Mouse (Mus musculus): Measurements from ENCODE around the gene Vmn2r96.
"Not testable (repeated sequence)": the region's sequence is repeated elsewhere in the genome, so short reads cannot be mapped to it uniquely, and the experiment has no call there.

Gene Vmn2r96

DNA sequence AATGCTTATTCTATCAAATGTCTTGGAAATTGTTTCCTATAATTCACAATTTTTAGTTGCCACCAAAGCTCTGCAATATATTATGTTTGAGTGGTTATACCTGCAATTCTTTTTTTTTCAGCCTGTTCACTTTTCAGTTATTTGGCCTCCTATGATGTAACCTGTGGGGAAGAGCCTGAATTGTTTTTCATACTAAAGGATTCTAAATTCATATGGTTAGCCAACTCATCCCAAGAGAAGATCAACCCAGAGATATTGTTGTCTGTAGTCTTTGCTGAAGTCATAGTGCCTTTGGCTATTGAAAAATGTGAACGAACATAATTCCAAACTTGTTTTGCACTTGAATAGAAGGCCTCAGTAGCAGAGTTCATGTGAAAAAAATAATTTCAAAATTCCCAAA, at the start of gene Vmn2r96:
Gene Vmn2r96, plus strand, starts transcription at position 301 of the 400 bp plus-strand sequence.
- DNase-seq = not testable (repeated sequence)

DNA sequence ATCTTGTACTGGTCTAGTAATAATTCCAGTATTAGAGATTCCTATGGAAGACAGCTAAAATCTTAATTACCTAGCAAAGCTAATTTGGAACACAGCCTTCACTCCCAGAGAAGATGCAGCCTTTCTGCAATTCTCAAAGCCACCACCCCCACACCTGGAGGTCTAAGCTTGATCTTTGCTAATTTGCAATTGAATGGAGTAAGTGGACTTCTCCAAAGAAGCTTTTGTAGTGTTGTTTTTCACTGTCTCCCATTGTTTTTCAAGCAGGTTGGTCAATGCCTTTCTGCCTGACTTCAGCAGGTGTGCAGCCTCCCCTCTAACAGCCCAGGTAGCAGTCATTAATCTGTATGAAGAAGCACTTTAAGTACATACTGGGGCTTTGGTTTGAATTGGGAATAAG, 49.6 kb upstream of the Vmn2r96 start:
- no peak for DNase-seq

DNA sequence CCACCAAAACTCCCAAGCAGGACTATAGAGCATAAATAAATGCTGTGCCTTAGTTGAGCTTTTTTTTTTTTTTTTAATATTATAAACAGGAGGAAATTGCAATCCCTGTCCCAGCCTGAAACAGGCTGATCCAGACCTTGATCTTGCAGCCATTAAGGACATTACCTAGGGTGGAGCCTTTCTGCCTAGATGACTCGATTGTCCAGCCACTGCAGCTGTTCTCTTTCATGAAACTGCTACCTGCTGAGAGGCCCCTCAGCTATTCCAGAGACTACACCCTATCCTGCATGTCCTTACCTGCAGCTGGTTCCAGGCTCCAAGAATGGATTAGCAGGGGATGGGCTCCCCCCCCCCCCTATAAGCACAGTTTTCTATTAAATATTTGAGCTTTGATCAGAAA, 49.0 kb upstream of the Vmn2r96 start:
- DNase-seq = no peak

DNA sequence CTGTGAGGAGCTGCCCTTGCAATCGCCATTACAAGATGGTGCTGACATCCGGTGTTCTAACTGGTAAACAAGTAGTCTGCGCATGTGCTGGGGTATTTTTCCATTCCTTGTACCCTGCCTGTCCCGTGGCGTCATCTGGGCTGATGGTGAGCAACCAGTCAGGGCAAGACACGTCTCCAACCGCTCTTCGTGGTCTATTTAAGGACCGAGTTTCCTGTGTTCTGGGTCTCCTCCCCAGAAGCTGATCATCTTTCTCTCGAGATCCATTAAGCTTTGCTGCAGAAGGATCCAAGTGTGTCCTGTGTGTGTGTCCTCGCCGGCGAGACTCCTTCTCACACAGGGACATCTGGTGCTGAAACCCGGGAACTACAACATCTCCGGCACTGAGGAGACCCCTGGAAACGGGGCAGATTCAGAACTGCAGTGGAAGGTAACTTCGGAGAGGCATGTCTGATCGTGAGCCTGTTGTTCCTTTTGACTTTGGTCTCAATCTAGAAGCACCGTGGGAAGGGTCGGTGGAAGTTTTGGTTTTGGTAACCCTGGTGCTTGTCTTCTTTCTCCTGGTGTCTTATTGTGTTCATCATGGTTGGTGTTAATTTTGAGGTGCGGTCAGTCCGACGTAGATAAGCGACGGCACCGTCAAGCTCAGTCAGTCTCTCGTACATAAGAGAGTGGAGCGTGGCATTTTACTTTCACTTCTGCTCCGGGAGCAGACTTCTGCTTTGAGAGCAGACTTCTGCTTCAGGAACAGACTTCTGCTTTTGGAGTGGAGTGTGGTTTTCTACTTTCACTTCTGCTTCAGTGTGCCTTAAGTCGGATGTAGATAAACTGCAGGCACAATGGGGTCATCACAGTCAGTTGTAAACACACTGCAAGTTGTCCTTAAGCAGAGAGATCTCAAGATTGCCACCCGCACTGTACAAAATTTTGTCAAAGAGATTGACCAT, 14.5 kb upstream of the Vmn2r96 start:
- not testable (repeated sequence) for DNase-seq

DNA sequence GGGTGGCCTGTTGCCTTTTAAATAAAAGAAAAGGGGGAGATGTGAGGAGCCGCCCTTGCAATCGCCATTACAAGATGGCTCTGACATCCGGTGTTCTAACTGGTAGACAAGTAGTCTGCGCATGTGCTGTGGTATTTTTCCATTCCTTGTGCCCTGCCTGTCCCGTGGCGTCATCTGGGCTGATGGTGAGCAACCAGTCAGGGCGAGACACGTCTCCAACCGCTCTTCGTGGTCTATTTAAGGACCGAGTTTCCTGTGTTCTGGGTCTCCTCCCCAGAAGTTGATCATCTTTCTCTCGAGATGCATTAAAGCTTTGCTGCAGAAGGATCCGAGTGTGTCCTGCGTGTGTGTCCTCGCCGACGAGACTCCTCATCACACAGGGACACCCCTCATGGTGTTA, 6.8 kb upstream of the Vmn2r96 start:
- DNase-seq = not testable (repeated sequence)

DNA sequence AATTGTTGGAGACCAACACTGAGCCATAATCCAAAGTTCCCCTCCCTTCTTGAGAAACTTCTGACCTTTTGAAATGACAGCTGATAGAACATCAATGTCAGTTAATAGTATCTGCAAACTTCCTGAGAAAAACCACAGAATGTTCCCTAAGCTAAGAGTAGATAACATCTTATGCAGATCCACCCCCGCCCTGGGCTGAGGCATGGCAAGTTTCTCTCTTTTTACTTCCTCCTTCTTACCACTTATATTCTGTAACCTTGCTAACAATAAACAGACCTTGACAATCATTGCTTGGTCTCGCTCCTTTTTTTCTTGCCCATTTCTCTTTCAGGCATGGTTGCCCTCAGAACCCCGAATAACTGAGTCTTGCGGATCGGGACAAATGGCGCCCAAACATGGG, 42.2 kb downstream of the Vmn2r96 start:
- DNase-seq = not testable (repeated sequence)

DNA sequence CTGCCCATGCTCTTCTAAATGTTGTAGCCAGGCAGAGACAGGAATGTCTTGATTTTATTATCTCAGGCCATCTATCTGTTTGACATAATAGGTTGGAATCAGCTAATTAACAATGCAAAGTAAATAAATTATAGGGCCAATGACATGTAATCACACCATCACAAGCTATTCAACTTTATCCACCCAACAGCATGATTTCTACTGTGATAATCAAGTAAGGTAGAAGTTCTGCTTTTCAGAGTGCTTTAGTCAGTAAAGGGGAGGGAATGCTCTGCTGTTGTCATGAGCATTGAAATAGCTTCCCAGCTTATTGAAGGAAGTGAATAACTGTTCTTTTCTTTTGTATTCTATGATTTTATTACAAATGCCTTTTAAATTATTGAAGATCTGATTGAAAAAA, 53.6 kb downstream of the Vmn2r96 start:
- no peak for DNase-seq
